Mouse (Mus musculus) megakaryocyte, embryonic 14.5 days (primary cell): ENCODE results near the gene Arhgap22.
A peak's percentile ranks its signal among the peaks of the same experiment; 100 is the strongest.

Source experiments
- FLI1 ChIP-seq: IDR thresholded peaks from 2 replicates; pipeline ENCODE4 v1.6.1; 2012; ENCODE audit warnings: low read length, inconsistent platforms, mixed read lengths
- GATA1 ChIP-seq: IDR thresholded peaks from 3 replicates; pipeline ENCODE4 v1.6.1; 2012; ENCODE audit warnings: mixed read lengths, low read length, inconsistent platforms, borderline replicate concordance

DNA sequence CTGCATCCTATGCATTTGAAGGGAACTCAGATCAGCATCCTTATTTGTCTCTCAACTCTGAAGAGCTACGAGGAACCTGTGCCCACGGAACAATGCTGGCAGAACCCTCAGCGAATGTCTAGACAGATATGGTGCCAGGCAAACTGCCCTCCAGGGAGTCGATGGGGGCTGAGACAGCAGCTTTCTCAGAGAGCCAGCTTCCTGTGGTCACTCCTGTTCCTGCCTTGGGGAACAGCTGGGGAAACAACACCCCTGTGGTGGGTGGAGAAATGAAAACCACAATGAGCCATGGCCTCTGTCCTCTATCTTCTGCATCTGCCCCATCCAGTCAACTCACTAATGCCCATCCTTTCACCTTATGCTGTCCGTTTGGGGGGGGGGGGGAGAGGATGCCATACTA, 18.2 kb downstream of the Arhgap22 start:
- TF ChIP-seq GATA1 = no peak
- 0 out of 2 replicates have a peak, but pooled peaks have one; percentile 18 for TF ChIP-seq FLI1
